Mouse (Mus musculus): Measurements from ENCODE around the gene Gm45194. TPM values are rescaled to one million over a fixed set of nuclear protein-coding genes. Genes with fewer than 3 reads are reported as not detected.

The Gm45194 gene
- polyA plus RNA-seq (2015; fragmentation: Nextera tagmentation; extraction: Ambion mirVana): 0.42 TPM in 1 of 2 replicates, not detected in the other

DNA sequence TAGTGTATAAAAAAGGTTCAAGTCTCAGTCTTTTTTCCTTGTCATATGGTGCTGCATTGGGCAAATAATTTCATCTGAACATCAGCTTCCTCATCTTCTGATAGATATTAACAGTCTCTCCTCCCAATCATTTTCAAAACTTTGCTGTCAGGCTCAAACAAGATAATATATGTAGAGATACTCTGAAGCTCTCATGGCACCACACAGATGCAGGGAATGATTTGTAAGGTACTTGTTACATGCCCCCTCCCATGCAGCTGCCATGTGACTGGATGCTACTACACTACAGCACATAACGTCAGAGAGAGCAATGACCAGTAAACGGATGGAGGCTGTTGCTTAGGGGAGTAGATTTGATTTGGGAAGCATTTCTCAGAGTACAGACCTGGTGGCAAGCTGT lies at the start of gene Gm45194:
TSS of gene Gm45194 (plus strand) at position 301 of the 400 bp plus-strand sequence.
- Histone ChIP-seq H3K36me3 (no peaks in the 10 kb centered on the region), H3K4me2 (no peak within 1 kb of the TSS), H3K9me3 (no peaks in the 10 kb centered on the region), H3K9ac (no peak within 1 kb of the TSS), H3K4me1 (replicated peaks) (no peaks in the 10 kb centered on the region), H3K27ac (no peak within 1 kb of the TSS), H3K4me3 (no peak within 1 kb of the TSS), H3K27me3 (peaks cover 10% of the 10 kb centered on the region)
- 27% methylated on average over 2 of the region's 2 CpGs for WGBS
- no peak for ATAC-seq (ENCODE audit: low FRiP score)

DNA sequence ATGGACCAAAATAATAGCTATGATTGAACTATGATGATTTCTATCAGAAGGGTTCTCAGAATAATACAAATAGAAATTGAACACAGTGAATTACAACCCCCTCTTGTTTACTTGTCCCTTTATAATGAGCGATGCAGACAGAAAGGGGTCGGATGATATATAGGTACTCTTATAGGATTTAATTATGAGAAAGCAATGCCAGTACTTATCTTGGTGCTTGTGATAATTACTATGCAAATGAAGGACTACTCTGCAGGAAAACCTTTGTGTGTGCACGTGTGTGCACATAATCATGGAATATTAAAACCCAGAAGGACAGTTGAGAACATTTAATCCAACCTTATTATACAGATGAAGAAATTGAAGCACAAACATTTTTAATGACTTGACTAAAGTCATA lies 35.3 kb upstream of the Gm45194 start:
- no peaks in the 10 kb centered on the region for H3K36me3 ChIP-seq
- 39% methylated on average over 3 of the region's 3 CpGs for WGBS
- no peaks in the 10 kb centered on the region for H3K27me3 ChIP-seq
- H3K4me1 ChIP-seq (replicated peaks): no peaks in the 10 kb centered on the region
- no peak overlapping the region for H3K9ac ChIP-seq
- peak; percentile 66; the same call in 1 of the 2 replicates for ATAC-seq (ENCODE audit: low FRiP score)
- no peaks in the 10 kb centered on the region for H3K9me3 ChIP-seq
- no peak overlapping the region for H3K27ac ChIP-seq
- no peak overlapping the region for H3K4me3 ChIP-seq
- H3K4me2 ChIP-seq: no peak overlapping the region

DNA sequence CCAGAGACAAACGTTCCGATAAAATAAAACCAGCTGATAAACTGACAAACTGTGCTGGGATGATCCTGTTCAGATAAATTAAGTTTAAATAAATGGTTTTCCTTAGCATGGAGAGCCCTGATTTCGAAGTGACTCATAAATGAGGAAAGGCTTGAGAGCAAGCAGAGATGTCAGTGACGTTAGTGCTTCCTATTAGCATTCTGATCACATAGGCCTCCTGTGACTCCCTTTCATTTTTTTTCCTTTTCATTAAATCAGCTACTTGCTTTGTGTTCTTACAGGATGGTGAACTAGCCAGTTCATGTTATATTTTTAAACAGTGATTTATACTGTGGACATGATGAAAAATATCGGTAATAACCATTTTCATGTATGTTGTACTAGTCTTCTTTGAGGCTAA lies 9.9 kb upstream of the Gm45194 start:
- Histone ChIP-seq H3K27ac (no peak overlapping the region), H3K9me3 (no peaks in the 10 kb centered on the region), H3K4me3 (no peak overlapping the region), H3K4me2 (no peak overlapping the region), H3K27me3 (no peaks in the 10 kb centered on the region), H3K9ac (no peak overlapping the region), H3K36me3 (no peaks in the 10 kb centered on the region), H3K4me1 (replicated peaks) (no peaks in the 10 kb centered on the region)
- ATAC-seq (ENCODE audit: low FRiP score): no peak
- 69% methylated on average over 5 of the region's 5 CpGs for WGBS

DNA sequence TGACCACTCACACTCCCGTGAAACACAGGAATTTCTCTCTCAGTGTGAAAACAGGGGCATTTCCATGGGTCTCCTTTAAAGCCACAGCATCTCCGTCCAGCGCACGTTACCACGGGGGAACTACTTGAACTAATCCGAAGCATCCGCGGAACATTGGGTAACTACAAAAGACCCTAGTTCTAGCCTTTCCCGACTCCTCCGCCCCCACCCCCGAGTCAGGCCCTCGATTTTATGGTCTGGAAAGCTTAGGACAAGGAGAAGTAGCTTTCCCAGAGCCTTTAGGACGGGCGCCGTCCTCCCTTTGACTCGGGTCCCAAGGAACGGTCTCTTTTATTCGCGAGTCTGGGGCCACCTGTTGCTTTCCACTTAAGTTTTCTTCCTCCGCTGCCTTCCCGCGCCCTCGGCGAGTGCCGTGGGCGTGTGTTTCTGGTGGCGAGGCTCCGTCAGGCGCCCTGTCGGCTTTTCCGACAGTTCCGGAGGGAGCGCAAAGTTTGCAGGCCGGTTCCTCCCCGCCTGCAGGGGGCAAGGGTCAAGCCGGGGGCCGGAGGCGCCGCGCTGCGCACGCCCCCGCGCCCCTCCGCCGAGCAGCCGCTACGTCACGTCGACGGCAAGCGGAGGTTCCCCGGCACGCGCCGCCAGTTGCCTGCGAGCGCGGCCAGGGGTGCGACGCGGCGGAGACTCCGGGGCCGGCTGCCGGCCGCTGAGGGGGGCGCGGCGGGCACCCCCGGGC lies 3.3 kb downstream of the Gm45194 start:
- H3K27ac ChIP-seq: no peak overlapping the region
- H3K4me2 ChIP-seq: peak overlapping the region; percentile 71
- peaks cover 10% of the 10 kb centered on the region for H3K27me3 ChIP-seq
- no peaks in the 10 kb centered on the region for H3K9me3 ChIP-seq
- 21% methylated on average over 59 of the region's 71 CpGs for WGBS
- peak overlapping the region; percentile 51 for H3K4me3 ChIP-seq
- no peaks in the 10 kb centered on the region for H3K36me3 ChIP-seq
- ATAC-seq (ENCODE audit: low FRiP score): peak; percentile 65
- H3K4me1 ChIP-seq (replicated peaks): no peaks in the 10 kb centered on the region
- H3K9ac ChIP-seq: peak overlapping the region; percentile 39; the same call in 1 of the 2 replicates

DNA sequence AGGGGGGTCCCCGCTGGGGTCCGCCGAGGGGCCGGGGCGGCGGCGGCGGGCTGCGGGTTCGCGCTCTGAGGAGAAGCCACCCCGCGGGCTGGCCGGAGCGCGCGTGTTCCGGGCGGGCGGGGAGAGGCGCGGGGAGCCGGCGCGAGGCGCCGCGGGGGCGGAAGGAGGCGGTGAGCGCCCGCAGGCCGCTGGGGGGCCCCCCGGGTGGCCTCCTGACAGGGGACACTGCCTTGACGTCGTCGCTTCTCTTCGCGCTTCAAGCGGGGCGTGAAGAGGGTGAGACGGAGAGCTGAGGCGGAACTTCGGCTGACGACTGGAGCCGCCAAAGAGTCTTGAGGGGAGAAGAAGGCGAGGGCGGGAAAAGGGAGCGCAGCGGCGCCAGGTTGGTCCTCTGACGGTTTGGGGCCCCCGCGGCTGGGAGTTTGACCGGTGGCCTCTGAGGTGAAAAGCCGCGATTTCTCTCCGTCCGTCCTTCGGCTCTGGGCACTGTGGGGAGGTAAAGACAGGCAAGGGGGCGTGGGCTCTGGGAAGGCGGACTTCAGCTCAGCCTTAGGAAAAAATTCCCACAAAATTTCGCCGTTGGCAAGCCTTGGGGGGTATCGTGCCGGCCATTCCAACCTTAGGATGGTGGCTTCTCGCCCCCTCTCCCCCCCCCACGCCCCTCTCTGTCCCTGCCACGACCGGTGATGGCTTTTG lies 4.0 kb downstream of the Gm45194 start:
- no peak overlapping the region for H3K27ac ChIP-seq
- H3K4me3 ChIP-seq: peak overlapping the region; percentile 51
- no peaks in the 10 kb centered on the region for H3K9me3 ChIP-seq
- H3K27me3 ChIP-seq: peaks cover 10% of the 10 kb centered on the region
- no peaks in the 10 kb centered on the region for H3K36me3 ChIP-seq
- peak; percentile 69 for ATAC-seq (ENCODE audit: low FRiP score)
- H3K4me1 ChIP-seq (replicated peaks): no peaks in the 10 kb centered on the region
- 17% methylated on average over 48 of the region's 70 CpGs for WGBS
- H3K9ac ChIP-seq: peak overlapping the region; percentile 39; the same call in 1 of the 2 replicates
- H3K4me2 ChIP-seq: peak overlapping the region; percentile 71

DNA sequence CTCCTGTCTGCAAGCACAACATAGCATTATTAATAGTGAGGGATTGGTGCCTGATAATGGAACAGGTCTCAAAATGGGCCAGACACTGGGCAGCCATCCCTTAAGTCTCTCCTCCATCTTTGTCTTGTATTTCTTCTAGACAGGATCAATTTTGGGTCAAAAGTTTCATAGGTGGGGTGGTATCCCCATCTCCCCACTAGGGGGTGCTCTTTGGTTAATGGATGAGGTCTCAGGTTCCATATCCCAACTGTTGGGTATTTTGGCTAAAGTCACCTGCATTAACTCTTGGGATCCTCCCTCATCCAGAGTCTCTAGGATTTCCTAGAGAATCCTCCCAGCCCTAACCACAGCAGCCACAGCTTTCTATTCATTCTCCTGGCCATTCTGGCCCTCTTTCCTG lies 26.2 kb downstream of the Gm45194 start:
- no peaks in the 10 kb centered on the region for H3K4me1 ChIP-seq (replicated peaks)
- H3K4me2 ChIP-seq: no peak overlapping the region
- ATAC-seq (ENCODE audit: low FRiP score): no peak
- H3K27ac ChIP-seq: no peak overlapping the region
- no peaks in the 10 kb centered on the region for H3K9me3 ChIP-seq
- no peaks in the 10 kb centered on the region for H3K36me3 ChIP-seq
- no peak overlapping the region for H3K9ac ChIP-seq
- H3K27me3 ChIP-seq: no peaks in the 10 kb centered on the region
- H3K4me3 ChIP-seq: no peak overlapping the region

DNA sequence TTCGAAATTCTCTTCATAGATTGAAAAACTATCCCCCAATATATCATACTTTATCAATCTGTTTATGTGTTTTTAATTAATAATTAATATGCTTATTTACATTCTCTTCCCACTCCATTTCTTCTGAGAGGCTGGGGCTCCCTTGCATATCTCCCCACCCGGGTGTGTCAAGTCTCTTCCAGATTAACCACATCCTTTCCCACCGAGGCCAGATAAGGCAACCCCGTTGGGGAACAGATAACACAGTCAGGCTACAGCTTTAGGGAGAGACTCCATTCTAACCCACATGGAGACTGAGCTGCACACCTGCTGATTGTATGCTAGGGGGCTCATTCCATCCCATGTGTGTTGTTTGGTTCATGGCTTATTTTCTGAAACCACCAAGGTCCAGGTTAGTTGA lies 69.7 kb downstream of the Gm45194 start:
- Histone ChIP-seq H3K4me1 (replicated peaks) (no peaks in the 10 kb centered on the region), H3K4me2 (no peak overlapping the region), H3K36me3 (no peaks in the 10 kb centered on the region), H3K27me3 (no peaks in the 10 kb centered on the region), H3K9ac (no peak overlapping the region), H3K9me3 (no peaks in the 10 kb centered on the region), H3K27ac (no peak overlapping the region), H3K4me3 (no peak overlapping the region)
- no peak for ATAC-seq (ENCODE audit: low FRiP score)
- WGBS: 87% methylated on average over 4 of the region's 4 CpGs

DNA sequence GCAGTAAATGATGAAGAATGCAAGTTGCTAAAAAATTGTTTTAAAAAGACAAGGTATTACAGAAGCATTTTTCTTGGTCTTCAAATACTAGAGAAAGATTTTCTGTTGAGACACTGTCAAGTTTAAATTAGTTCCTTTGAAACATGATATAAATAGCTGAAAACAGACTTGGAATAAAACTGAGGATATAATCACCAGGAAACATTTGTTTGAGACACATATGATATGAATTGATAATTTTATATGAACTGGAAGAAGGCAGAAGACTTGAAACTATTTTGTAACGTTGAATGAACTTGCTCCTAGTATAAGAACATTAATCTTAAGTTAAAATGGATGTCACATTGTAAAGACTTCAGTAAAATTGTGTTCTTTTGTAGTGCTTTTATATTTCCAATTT lies 108.5 kb downstream of the Gm45194 start:
- Histone ChIP-seq H3K4me2 (no peak overlapping the region), H3K36me3 (no peaks in the 10 kb centered on the region), H3K9ac (no peak overlapping the region), H3K9me3 (no peaks in the 10 kb centered on the region), H3K4me3 (no peak overlapping the region), H3K27me3 (no peaks in the 10 kb centered on the region), H3K4me1 (replicated peaks) (no peaks in the 10 kb centered on the region), H3K27ac (no peak overlapping the region)
- ATAC-seq (ENCODE audit: low FRiP score): no peak
- 57% methylated on average over 1 of the region's 1 CpGs for WGBS

DNA sequence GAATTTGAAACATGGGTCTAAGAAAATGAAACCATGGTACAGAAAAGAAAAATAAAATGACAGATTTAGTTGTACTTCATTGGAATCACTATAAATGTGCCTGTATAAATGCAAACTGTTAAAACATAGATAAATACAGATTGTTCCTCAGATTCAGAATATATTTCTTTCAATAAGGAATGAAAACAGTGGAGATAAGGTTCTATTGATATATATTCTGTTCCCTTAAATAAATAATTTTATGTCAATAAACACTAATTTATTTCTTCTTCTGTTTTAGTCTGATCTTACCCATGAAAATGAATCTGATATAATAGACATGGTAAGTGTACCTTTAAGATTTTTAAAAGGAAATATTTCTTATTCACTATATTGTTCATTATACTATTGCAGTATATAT lies 119.5 kb downstream of the Gm45194 start, which contains the start of gene Tex16:
TSS of gene Tex16 (plus strand) at position 301 of the 400 bp plus-strand sequence.
- Histone ChIP-seq H3K9ac (no peak within 1 kb of the TSS), H3K9me3 (no peaks in the 10 kb centered on the region), H3K4me2 (no peak within 1 kb of the TSS), H3K36me3 (no peaks in the 10 kb centered on the region), H3K27me3 (no peaks in the 10 kb centered on the region), H3K4me1 (replicated peaks) (no peaks in the 10 kb centered on the region), H3K27ac (no peak within 1 kb of the TSS), H3K4me3 (no peak within 1 kb of the TSS)
- no peak for ATAC-seq (ENCODE audit: low FRiP score)

DNA sequence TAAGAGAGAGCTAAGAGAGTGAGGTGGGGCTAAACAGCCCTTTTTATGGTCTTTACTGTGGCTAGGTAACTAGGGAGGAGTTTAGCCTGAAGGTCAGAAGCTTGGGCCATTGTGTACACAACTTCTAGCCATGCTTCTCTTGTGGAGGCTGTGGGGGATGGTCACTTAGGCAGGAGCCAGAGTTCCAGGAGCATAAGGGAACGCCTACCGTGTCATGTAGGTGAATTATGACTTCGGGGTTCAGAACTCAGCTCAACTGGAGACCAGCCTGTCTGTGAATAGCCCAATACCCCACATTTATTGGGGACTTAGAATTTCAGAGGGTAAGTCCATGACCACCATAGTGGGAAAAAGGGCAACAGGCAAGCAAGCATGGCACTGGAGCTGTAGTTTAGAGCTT lies 347.6 kb downstream of the Gm45194 start, which contains the start of gene 4933403O08Rik:
TSS of gene 4933403O08Rik (plus strand) at position 301 of the 400 bp plus-strand sequence.
- Histone ChIP-seq H3K4me2 (no peak within 1 kb of the TSS), H3K27me3 (no peaks in the 10 kb centered on the region), H3K36me3 (no peaks in the 10 kb centered on the region), H3K4me1 (replicated peaks) (no peaks in the 10 kb centered on the region), H3K27ac (no peak within 1 kb of the TSS), H3K4me3 (no peak within 1 kb of the TSS), H3K9me3 (no peaks in the 10 kb centered on the region), H3K9ac (no peak within 1 kb of the TSS)
- WGBS: 91% methylated on average over 3 of the region's 3 CpGs
- no peak for ATAC-seq (ENCODE audit: low FRiP score)

DNA sequence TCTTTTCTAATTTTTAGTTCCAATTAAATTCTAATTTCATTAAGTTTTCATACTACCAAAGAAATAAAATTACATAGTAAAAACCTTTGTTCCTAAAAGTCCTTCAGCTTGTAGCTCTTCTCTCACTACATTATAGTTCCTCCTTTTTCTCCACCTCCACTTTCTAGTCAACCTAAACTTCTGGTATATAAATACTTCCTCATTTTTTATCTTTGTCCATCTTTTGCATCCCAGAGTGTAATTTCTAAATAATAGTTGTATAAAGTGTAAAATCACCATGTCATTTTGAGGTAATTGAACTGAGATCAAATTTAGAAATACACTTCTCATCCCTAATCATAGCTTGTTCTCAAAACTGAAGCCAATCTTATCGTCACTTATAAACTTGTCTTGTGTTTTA lies 351.7 kb downstream of the Gm45194 start:
- Histone ChIP-seq H3K4me1 (replicated peaks) (no peaks in the 10 kb centered on the region), H3K9ac (no peak overlapping the region), H3K4me3 (no peak overlapping the region), H3K36me3 (no peaks in the 10 kb centered on the region), H3K9me3 (no peaks in the 10 kb centered on the region), H3K4me2 (no peak overlapping the region), H3K27me3 (no peaks in the 10 kb centered on the region), H3K27ac (no peak overlapping the region)
- 94% methylated on average over 1 of the region's 1 CpGs for WGBS
- ATAC-seq (ENCODE audit: low FRiP score): no peak

DNA sequence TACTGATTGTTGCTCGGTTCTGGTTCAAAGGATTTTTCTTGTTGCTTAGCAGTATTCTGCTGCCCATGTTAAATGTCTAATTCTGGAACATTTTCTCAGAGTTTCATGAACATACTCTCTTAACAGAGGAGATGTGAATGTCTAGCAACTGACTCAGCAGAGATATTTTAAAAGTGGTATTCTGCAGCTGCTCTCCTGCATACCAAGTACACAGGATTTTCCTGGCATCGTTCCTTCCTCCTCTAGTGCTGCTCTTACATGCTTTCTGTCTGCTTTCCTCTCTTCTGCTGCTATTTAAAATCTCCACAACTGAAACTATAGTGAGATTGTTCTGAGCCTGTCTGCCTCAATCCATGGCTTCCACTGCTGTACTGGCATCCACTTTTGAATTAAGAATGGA lies 364.3 kb downstream of the Gm45194 start:
- no peak for ATAC-seq (ENCODE audit: low FRiP score)
- WGBS: 79% methylated on average over 2 of the region's 2 CpGs

DNA sequence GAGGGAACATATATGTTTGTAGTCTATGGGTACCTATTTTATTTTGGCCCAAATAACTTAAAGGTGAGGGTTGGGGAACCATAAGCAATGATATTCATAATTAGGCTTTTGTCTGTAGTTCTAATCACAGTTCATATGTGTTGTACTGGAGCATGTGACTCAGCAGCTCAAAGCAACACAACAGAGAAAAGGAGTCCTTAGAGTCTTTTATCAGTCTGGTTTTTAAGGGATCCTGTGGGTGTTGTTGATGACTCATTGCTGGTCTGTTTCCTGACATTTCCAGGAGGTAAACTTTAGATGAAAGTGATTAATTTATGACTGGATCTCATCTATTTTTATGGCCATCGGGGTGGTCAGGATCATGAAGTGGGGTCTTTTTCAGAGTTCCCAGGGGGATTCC lies 382.4 kb downstream of the Gm45194 start:
- Histone ChIP-seq H3K27ac (no peak overlapping the region), H3K4me2 (no peak overlapping the region), H3K4me1 (replicated peaks) (no peaks in the 10 kb centered on the region), H3K9me3 (no peaks in the 10 kb centered on the region), H3K36me3 (no peaks in the 10 kb centered on the region), H3K27me3 (no peaks in the 10 kb centered on the region), H3K9ac (no peak overlapping the region), H3K4me3 (no peak overlapping the region)
- ATAC-seq (ENCODE audit: low FRiP score): no peak
- 70% methylated on average over 1 of the region's 1 CpGs for WGBS

More for the DNA sequence above, 364.3 kb downstream of the Gm45194 start:
- Histone ChIP-seq H3K27ac (no peak overlapping the region), H3K27me3 (no peaks in the 10 kb centered on the region), H3K4me3 (no peak overlapping the region), H3K36me3 (no peaks in the 10 kb centered on the region), H3K9ac (no peak overlapping the region), H3K4me1 (replicated peaks) (no peaks in the 10 kb centered on the region), H3K9me3 (no peaks in the 10 kb centered on the region), H3K4me2 (no peak overlapping the region)

Data from hindbrain, embryonic 13.5 days (tissue).